Mouse (Mus musculus): Measurements from ENCODE around the gene Cdc42bpa.
A peak's percentile ranks its signal among the peaks of the same experiment; 100 is the strongest.

The Cdc42bpa gene

GRCm38 (mm10) chr1:180037461-180037860 is 77.2 kb downstream of the Cdc42bpa start:
- peak; percentile 82 for DNase-seq

DNA sequence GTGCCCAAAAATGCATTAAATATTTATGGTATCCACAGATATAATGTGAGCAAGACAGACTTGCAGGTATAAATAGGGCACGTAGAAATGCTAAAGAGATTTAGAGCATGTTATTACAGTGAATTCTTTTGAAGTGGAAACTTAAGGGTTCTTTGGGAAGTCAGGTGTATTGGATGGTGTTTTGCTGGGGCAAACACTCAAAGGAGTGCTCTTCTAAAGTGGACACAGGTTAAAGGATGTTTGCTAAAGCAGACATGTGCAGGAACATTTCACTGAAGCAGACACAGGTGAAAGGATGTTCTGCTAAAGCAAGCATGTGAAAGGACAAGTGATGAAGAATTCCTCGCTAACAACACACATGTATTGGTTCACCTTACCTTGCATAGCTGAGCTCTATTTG is 83.9 kb downstream of the Cdc42bpa start:
- DNase-seq = no peak

DNA sequence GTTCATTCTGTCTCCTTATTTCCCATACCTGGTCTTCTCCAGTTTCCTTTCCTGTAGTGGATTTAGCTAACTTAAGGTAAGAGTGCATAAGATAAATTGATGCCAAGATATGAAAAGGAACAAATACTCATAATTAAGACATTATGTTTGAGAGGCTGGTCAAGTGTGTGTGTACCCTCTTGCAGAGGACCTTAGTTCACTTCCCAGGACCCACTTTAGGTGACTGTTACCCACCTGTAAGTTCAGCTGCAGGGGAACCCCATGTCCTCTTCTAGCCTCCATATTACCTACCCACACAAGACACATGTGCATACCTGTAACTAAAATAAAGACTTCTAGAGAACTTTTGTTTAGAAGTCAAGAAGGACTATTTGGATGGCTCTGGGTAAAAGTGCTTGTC is 84.9 kb downstream of the Cdc42bpa start:
- DNase-seq = no peak

DNA sequence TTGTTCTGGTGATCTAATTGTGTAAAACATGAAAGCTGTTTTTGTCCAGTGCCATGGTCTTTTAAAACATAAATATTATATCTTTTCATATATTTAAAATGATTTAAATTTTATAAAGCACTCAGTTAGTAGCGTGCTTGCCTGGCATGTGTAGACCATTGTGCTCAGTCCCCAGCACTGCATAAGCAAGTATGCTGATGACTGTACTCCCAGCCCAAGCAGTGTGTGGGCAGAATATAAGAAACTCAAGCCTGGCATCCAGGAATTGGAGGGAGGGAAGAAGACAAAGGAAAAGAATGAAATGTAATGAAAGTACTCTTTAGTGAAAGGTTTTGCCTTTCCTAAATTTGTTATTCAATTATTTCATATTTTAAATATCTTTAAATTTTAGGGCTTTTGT is 128.9 kb downstream of the Cdc42bpa start:
- no peak for DNase-seq

DNA sequence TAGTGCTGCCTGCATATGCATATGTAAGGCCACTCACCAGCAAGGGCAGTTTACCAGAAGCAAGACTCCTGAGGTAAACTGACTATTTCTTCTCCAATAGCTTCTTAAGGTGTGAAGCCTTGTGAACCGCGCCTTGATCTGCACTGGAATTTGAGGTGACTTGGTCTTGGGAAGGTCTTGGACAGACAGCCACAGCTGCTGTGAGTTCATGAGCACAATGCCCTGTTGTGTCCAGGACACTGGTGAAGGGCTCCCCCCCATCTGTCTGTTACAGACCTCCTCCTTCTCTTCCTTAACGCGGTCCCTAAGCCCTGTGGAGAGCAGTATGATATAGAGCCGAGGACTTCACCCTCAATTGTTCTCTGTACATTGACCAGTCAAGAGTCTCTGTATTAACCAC is 138.2 kb downstream of the Cdc42bpa start:
- DNase-seq = no peak

DNA sequence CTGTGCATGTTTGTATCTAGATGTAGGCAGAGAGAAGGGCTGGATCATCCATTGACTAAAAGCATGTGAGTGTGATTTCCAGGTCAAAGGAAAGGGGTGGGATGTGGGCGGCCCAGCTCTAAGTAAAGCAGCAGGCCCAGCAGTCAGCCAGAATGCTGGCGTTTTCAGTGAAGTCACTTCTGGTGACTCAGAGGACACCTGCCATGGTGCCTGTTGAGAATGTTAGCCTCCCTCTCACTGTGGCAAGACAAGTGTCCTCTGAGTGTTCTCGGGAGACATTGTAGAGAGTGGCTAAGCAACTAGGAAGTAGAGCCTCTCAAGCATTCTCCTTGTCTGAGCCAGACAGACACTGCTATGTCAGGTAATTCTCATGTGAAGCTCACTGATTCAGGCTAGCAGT is 144.3 kb downstream of the Cdc42bpa start:
- peak; percentile 25 for DNase-seq

DNA sequence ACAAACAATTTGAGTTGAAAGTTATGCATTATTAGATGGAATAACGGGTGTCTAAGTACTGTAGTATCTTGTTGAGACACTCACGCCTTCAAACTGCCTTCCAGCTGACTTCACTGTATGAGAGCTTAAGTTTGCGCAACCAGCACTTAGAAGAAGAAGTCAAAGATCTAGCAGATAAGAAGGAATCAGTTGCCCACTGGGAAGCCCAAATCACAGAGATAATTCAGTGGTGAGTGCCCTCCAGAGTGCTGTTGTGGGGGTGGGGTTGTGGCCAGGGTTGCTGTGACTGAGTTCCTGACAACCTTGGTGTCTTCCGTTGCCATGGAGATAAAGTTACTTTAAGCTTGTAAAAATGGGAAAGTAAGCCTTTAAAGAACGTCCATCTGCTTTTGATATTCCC is 148.8 kb downstream of the Cdc42bpa start:
- DNase-seq = no peak

GRCm38 (mm10) chr1:180116525-180116924 is 156.3 kb downstream of the Cdc42bpa start:
- DNase-seq = no peak

- DNase-seq = no peak
Measured at GRCm38 (mm10) chr1:180118233-180118632, 158.0 kb downstream of the Cdc42bpa start.

GRCm38 (mm10) chr1:180128077-180128792 is 168.0 kb downstream of the Cdc42bpa start:
- no peak for DNase-seq

DNA sequence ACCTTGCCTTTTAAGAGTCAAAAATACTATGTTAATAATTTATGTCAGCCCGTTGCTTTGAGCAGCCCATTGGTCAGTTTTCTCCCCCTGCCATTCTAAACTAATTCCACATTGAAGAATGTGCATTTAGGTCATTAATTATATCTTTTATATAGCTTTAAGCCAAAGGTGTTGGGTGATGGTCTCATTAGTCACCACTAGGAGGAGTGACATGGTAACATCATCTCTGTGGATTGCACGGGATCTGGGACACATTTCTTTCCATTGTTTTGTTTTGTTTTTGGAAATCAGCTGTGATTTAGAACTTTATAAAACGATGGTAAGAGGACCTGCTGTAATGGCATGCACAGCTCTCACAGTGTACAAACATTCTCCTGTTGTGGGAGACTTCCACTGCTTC is 171.1 kb downstream of the Cdc42bpa start:
- DNase-seq = no peak

GRCm38 (mm10) chr1:180132187-180132586 is 171.9 kb downstream of the Cdc42bpa start:
- no peak for DNase-seq

DNA sequence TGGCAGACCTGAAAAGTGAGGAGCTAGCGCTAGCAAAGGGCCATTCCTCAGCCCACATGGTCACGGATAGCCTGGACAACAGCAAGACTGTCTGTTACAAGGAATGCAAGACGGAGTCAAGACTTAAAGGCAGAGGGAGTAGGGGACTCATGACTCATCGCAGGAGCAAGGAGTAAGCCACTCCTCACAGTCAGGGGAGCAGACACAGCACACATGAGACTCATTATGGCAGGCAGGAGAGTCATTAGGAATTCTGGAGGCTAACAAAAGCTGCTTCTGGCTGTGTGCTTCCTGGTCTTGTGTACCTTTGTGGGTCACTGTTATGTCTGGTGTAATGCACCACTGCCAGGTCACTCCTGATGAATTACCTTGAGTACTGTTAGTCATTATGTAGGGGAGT is 178.9 kb downstream of the Cdc42bpa start:
- no peak for DNase-seq

DNA sequence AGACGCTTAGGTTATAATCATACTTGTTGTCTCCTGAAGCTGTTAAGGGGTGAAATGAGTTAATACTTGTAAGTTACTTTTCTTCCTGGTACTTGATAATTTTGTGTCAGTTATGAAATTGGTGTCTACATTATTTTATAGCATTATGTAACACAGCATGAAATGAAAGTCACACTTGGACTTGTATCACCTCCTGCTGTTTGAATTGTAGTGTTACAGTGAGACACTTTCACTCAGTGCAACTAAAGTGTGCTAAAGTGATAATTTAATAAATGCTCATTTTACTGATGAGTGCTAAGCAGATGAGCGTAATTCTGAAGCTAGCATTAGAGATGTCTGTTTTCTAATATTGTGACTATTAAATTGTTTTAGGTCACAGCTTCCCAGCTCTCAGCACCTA is 180.7 kb downstream of the Cdc42bpa start:
- no peak for DNase-seq

GRCm38 (mm10) chr1:180148036-180148435 is 187.8 kb downstream of the Cdc42bpa start:
- no peak for DNase-seq

GRCm38 (mm10) chr1:180148563-180148962 is 188.3 kb downstream of the Cdc42bpa start:
- DNase-seq = no peak

DNA sequence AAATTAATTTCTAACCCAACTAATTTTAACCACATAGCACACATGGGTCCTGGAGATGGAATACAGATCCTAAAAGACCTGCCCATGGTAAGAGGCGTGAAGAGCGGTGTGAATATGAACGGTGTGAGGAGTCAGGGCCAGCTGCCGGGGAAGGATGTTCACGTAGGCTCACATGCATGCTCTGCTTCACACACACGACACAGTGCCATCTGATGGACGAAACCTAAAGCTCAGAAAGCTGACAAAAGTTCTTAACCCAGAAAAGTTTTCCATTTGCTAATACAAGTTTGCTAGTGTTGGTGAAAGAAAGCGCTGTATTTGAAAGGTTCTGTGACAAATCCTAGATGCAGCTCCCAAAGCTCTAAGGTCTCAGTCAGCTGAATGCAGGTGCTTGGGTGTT is 190.9 kb downstream of the Cdc42bpa start:
- no peak for DNase-seq

DNA sequence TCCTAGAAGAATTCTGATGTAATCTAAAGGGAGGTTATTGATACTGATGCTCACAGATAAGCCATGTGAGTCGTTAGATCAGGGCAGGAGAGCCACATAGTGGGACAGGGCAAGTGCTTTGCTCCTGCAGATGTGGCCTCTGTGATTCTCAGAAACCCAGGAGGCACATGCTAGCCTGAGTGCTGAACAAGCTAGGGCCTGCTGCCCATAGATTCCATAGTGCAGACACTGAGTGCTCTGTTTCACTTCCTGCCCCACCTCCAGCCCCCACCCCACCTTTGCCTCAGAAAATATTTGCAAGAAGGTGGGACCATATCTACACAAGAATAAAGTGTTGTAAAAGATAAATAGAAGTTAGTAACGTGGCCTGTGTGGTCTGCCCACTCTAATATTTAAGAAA is 198.4 kb downstream of the Cdc42bpa start:
- no peak for DNase-seq

DNA sequence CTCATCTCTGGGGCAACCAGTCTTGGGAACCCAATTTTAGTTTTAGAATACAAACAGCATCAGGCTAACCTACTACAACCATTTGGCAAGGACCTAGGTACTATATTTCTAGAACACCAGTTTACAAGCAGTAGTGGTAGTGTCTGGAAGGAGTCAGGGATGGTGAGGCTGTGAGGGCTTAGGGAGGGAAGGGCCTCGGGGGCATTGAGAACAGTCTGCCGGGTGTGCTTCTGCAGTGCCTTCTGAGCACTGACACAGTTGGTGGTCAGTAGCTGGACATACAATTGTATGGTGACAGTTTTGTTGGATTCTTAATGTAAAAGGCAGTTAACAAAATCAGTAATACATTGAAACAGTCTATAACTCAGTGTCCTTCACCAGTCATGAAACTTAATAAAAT is 200.3 kb downstream of the Cdc42bpa start:
- DNase-seq = no peak

GRCm38 (mm10) chr1:180161160-180161559 is 200.9 kb downstream of the Cdc42bpa start:
- DNase-seq = no peak

DNA sequence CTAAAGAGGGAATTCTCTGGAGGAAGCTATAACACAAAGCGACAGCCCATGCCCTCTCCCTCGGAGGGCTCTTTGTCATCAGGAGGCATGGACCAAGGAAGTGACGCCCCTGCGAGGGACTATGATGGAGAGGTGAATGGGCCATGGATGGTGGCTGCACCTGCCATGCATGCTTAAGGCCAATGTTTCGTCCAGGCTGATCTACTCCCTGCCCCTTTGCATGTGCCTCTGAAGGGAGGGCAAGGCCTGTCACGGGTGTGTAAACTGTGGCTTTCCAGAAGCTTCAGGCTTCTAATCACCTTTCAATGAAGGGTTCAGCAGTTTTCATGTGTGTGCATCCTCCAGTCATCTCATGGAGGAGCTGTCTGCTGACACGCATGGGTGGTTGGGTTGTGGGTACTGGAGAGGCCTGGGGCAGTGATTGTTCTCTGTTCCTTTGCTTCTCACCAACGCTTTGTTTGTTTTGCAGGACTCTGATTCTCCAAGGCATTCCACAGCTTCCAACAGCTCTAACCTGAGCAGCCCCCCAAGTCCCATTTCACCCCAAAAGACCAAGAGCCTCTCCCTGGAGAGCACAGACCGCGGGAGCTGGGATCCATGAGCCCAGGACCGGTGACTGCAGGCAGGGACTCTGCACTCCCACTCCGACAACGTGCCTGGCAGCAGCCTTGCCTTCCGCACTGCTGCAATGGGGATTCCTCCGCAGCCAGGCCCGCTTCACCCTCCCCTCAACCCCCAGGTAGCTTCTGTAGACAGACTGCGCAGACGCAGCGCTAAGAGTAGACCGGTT is 201.5 kb downstream of the Cdc42bpa start:
- no peak for DNase-seq

GRCm38 (mm10) chr1:180162986-180163385 is 202.7 kb downstream of the Cdc42bpa start:
- no peak for DNase-seq

DNA sequence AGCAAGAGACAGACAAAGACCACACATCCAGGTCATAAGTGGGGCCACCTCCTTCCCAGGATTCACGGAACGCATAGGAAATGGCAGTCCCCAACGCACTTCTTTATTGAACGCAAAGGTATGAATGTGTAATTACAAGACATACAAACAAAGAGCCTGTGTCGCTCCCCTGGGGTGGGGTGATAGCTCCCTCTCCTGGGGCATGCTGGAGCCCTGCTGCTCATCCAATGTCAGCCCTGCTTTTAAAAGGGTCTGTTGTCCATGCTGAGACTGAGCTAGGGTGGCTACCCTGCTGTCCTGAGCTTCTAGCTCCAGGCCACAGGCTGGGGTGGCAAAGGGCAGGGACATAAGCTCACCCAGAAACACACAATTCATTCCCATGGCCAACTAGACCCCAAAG is 206.3 kb downstream of the Cdc42bpa start:
- DNase-seq = no peak

DNA sequence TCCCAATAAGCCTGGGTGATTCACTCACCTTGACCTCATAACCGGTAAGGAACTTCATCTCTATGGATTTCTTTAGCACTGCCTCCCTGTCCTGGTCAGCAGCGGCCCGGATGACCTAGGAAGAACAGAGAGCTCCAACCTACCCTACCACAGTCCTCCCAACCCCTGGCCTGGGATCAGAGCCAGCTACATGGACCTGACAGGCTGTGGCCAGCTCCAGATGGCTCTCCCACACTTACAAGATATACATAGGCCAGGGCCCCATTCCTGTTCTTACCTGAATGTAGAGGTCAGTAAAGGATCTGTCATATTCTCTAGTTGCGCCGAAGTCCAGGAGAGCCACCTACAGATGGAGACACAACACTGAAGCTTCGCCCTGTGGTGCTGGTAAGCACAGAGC is 208.0 kb downstream of the Cdc42bpa start:
- DNase-seq = no peak

GRCm38 (mm10) chr1:180169161-180169560 is 208.9 kb downstream of the Cdc42bpa start:
- DNase-seq = no peak
